In genomic region chrX:163982129-163982528, GRCm38 (mm10) we compare ENCODE assay signal across 18 mouse cellular contexts.
"Had no signal": no experiment of that assay in that cellular context is flagged by ENCODE, and none has a peak within 500 bp of the region (broad histone marks: within the 10 kb centered on the region; RNA-seq: fewer than 3 reads in every experiment).

No protein-coding gene starts in this region.

- H3K36me3 ChIP-seq: midbrain, embryonic 10.5 days; midbrain, embryonic 12.5 days; neural tube, embryonic 13.5 days; neural tube, embryonic 15.5 days had no signal

- H3K4me1 ChIP-seq: midbrain, embryonic 10.5 days; midbrain, embryonic 12.5 days; neural tube, embryonic 13.5 days; neural tube, embryonic 15.5 days had no signal

- DNase-seq: lung, adult 18-20 months; lung, embryonic 14.5 days; lung, postnatal 10 days; lung, postnatal 4 days; midbrain, embryonic 14.5 days; retina, postnatal 1 day; right cerebral cortex, adult 18-20 months; right cerebral cortex, postnatal 25 days; right cerebral cortex, postnatal 4 days; spleen, adult 18-20 months; thymus, adult 18-20 months; thymus, postnatal 14 days; thymus, postnatal 36 days had no signal

- H3K9me3 ChIP-seq: midbrain, embryonic 10.5 days; midbrain, embryonic 12.5 days; neural tube, embryonic 13.5 days; neural tube, embryonic 15.5 days had no signal

- H3K27ac ChIP-seq: midbrain, embryonic 10.5 days; midbrain, embryonic 12.5 days; neural tube, embryonic 13.5 days; neural tube, embryonic 15.5 days had no signal

- H3K4me2 ChIP-seq: lung, embryonic 14.5 days; midbrain, embryonic 12.5 days; neural tube, embryonic 13.5 days; neural tube, embryonic 15.5 days had no signal

- H3K4me3 ChIP-seq: midbrain, embryonic 10.5 days; midbrain, embryonic 12.5 days; myocyte; neural tube, embryonic 13.5 days; neural tube, embryonic 15.5 days had no signal

- H3K27me3 ChIP-seq: neural tube, embryonic 15.5 days had no signal

- H3K9ac ChIP-seq: lung, embryonic 14.5 days; midbrain, embryonic 12.5 days; neural tube, embryonic 13.5 days; neural tube, embryonic 15.5 days had no signal
